Mouse (Mus musculus) liver, embryonic 15.5 days (tissue): Measurements from ENCODE around the gene Gabrb3. TPM values are rescaled to one million over a fixed set of nuclear protein-coding genes. Genes with fewer than 3 reads are reported as not detected.

ENCODE experiments used
- microRNA-seq: library from miRNA; unstranded; fragments of <30 nt; microRNA quantifications from one replicate; pipeline ENCODE4, GENCODE M21; 2016
- polyA plus RNA-seq: library from polyadenylated mRNA; unstranded; fragments of >200 nt; fragmentation: Nextera tagmentation; extraction: Ambion mirVana; gene quantifications from 2 replicates; pipeline ENCODE4 v1.2.1, GENCODE M21; 2015

The Gabrb3 gene
- polyA plus RNA-seq, 1 experiment from 2014 or later, result 0.05 TPM

Small RNA genes lying within 50 kb of the gene (microRNA-seq; reads per million reads assigned to microRNA genes)
- not detected for gene Mir6389

Other genes starting within 250 kb of the Gabrb3 start
- 0.12 TPM in 1 of 2 replicates, not detected in the other for gene Gabrg3, start 32.5 kb upstream of the Gabrb3 start, polyA plus RNA-seq
- gene Gabra5, start 90.4 kb downstream of the Gabrb3 start, polyA plus RNA-seq, result not detected in 2 replicates